Mouse (Mus musculus): ENCODE measurements around the gene Frg2f1. TPM values are rescaled to one million over a fixed set of nuclear protein-coding genes. Genes with fewer than 3 reads are reported as not detected.

Gene Frg2f1
- 8.5 TPM for total RNA-seq (2023)

GRCm38 (mm10) chr4:119539031-119539824 lies at the start of gene Frg2f1:
Gene Frg2f1 (minus strand): TSS chr4:119539529.

GRCm38 (mm10) chr4:119536615-119537014 lies 2.7 kb downstream of the Frg2f1 start, which contains the start of gene Foxj3:
Gene Foxj3 (plus strand): TSS chr4:119537004.

GRCm38 (mm10) chr4:119492291-119492932 lies 46.9 kb downstream of the Frg2f1 start, which contains the start of gene Rimkla:
Gene Rimkla (minus strand): TSS chr4:119492628.

Other genes starting within 250 kb of the Frg2f1 start
- 337 TPM for gene Ybx1, start 244.9 kb downstream of the Frg2f1 start, total RNA-seq (2023)
- 22.0 TPM for gene Ppih, start 219.0 kb downstream of the Frg2f1 start, total RNA-seq (2023)
- gene Ccdc30, start 124.0 kb downstream of the Frg2f1 start, total RNA-seq (2023): 4.3 TPM
- 7.0 TPM for gene Ppcs, start 117.1 kb downstream of the Frg2f1 start, total RNA-seq (2023)
- gene Zmynd12, start 116.7 kb downstream of the Frg2f1 start, total RNA-seq (2023): 0.38 TPM
- 2.1 TPM for gene Rimkla, start 46.9 kb downstream of the Frg2f1 start, total RNA-seq (2023)
- gene Foxj3, start 2.5 kb downstream of the Frg2f1 start, total RNA-seq (2023): 95.7 TPM
- gene Guca2a, start 98.2 kb upstream of the Frg2f1 start, total RNA-seq (2023): 3.2 TPM
- not detected for gene Guca2b, start 119.4 kb upstream of the Frg2f1 start, total RNA-seq (2023)
- gene Hivep3, start 194.3 kb upstream of the Frg2f1 start, total RNA-seq (2023): 8.1 TPM

All from CD4-positive naive resting alpha-beta T cell, adult 76 days (primary cell).